Mouse (Mus musculus) heart, embryonic 13.5 days (tissue): ENCODE results near the gene Timm44. TPM values are rescaled to one million over a fixed set of nuclear protein-coding genes. Genes with fewer than 3 reads are reported as not detected.
A peak's percentile ranks its signal among the peaks of the same experiment; 100 is the strongest.

Experiments
- ATAC-seq: fragments of 200-750 bp; cut with Nextera tagmentation; 2 replicates; pipeline ENCODE4 v1.8.0; 2017; ENCODE audit warnings: moderate TSS enrichment; ENCODE audit not compliant: insufficient number of reproducible peaks, low FRiP score, low TSS enrichment; ENCODE audit errors: extremely low read depth
- H3K27ac ChIP-seq: fragments of 300-500 bp; sonication (generic); replicated peaks from 2 replicates; pipeline ENCODE4 v1.5.1; 2015; ENCODE audit warnings: moderate library complexity, mild to moderate bottlenecking, inconsistent platforms
- H3K27me3 ChIP-seq: fragments of 300-500 bp; sonication (generic); replicated peaks from 2 replicates; pipeline ENCODE4 v1.6.1; 2015; ENCODE audit warnings: mild to moderate bottlenecking, inconsistent platforms
- H3K36me3 ChIP-seq: fragments of 300-500 bp; sonication (generic); 2 replicates; pipeline ENCODE4 v1.6.1; 2015; ENCODE audit warnings: mild to moderate bottlenecking, inconsistent platforms
- H3K4me1 ChIP-seq: fragments of 300-500 bp; sonication (generic); 2 replicates; pipeline ENCODE4 v1.6.1; 2015; ENCODE audit warnings: inconsistent platforms
- H3K4me2 ChIP-seq: fragments of 300-500 bp; sonication (generic); 2 replicates; pipeline ENCODE4 v1.6.1; 2015; ENCODE audit warnings: inconsistent platforms, mild to moderate bottlenecking, moderate library complexity
- H3K4me3 ChIP-seq: fragments of 300-500 bp; sonication (generic); 2 replicates; pipeline ENCODE4 v1.5.1; 2015; ENCODE audit warnings: moderate library complexity, mild to moderate bottlenecking, inconsistent platforms
- H3K9ac ChIP-seq: fragments of 300-500 bp; sonication (generic); 2 replicates; pipeline ENCODE4 v1.6.1; 2015; ENCODE audit warnings: inconsistent platforms, mild to moderate bottlenecking, moderate library complexity
- H3K9me3 ChIP-seq: fragments of 300-500 bp; sonication (generic); 2 replicates; pipeline ENCODE4 v1.6.1; 2016; ENCODE audit warnings: inconsistent platforms
- WGBS: fragments of 180-500 bp; shearing (Covaris S2); methylation state at CpG from one replicate; pipeline ENCODE4 v1.1.7; 2015; ENCODE audit warnings: mixed read lengths; 5-methylcytosine and 5-hydroxymethylcytosine counted together
- polyA plus RNA-seq: library from polyadenylated mRNA; unstranded; fragments of >200 nt; fragmentation: Nextera tagmentation; extraction: Ambion mirVana; gene quantifications from 2 replicates; pipeline ENCODE4 v1.2.1, GENCODE M21; 2015

The Timm44 gene
- polyA plus RNA-seq, 1 experiment from 2014 or later = 54.4 TPM

DNA sequence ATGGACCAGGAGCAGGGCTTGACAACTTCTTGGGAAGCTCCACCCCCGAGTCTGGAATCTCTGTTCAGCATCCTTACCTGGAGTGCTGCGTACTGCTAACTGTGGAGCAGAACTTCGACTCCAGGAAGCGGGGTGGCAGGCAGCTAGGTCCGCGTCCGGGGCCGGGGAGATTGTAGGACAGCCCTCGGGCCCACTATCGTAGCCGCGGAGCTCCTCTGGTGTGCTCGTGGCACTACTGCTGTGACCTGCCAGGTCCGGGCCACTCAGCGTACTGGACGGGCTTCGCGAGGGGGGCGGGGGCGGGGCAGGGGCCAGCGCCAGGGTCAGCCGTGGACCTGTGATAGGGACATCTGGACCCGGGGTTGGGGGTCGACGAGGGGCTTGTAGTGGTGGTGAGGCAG is 62.9 kb downstream of the Timm44 start:
- Histone ChIP-seq H3K9ac (peak overlapping the region; percentile 71), H3K9me3 (no peaks in the 10 kb centered on the region), H3K4me2 (peak overlapping the region; percentile 82), H3K36me3 (peaks cover 3% of the 10 kb centered on the region; the same call in 1 of the 2 replicates), H3K4me3 (peak overlapping the region; percentile 51), H3K4me1 (peaks cover 37% of the 10 kb centered on the region), H3K27me3 (peaks cover 80% of the 10 kb centered on the region), H3K27ac (no peak overlapping the region)
- under 1% methylated on average over 25 of the region's 25 CpGs for WGBS
- ATAC-seq = peak; percentile 48

DNA sequence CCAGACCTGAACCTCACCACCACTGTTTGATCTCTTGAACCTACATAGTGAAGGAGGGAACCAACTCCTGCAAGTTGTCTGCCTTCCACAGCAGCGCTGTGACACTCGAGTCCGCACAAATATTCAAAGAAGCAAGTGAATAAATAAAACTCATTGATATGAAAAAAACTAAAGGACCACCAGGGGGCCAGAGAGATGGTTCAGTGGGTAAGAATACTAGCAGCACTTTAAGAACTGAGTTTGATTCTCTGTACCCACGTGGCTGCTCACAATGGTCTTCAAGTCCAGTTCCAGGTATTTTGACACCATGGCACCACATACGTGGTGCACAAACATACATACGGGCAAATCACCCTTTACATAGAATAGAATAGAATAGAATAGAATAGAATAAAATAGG is 64.6 kb downstream of the Timm44 start:
- peaks cover 3% of the 10 kb centered on the region; the same call in 1 of the 2 replicates for H3K36me3 ChIP-seq
- WGBS = 73% methylated on average over 6 of the region's 6 CpGs
- no peak overlapping the region for H3K4me2 ChIP-seq

More for the DNA sequence above, 64.6 kb downstream of the Timm44 start:
- ATAC-seq = no peak
- Histone ChIP-seq H3K4me3 (no peak overlapping the region), H3K27ac (no peak overlapping the region), H3K9me3 (no peaks in the 10 kb centered on the region), H3K27me3 (peaks cover 80% of the 10 kb centered on the region), H3K4me1 (peaks cover 34% of the 10 kb centered on the region), H3K9ac (no peak overlapping the region)

Other genes starting within 250 kb of the Timm44 start
- not detected in 2 replicates for gene Cd209f, start 170.1 kb downstream of the Timm44 start, polyA plus RNA-seq
- gene Cd209g, start 141.8 kb downstream of the Timm44 start, polyA plus RNA-seq = not detected in 2 replicates
- 14.3 and 15.3 TPM in 2 replicates for gene Evi5l, start 109.3 kb downstream of the Timm44 start, polyA plus RNA-seq
- 0.72 and 0.87 TPM in 2 replicates for gene Prr36, start 58.5 kb downstream of the Timm44 start, polyA plus RNA-seq
- gene Lrrc8e, start 49.1 kb downstream of the Timm44 start, polyA plus RNA-seq = 0.06 TPM in 1 of 2 replicates, not detected in the other
- 18.8 and 22.8 TPM in 2 replicates for gene Map2k7, start 37.2 kb downstream of the Timm44 start, polyA plus RNA-seq
- gene Gm49320, start 37.0 kb downstream of the Timm44 start, polyA plus RNA-seq = 0.52 TPM in 1 of 2 replicates, not detected in the other
- gene Tgfbr3l, start 27.7 kb downstream of the Timm44 start, polyA plus RNA-seq = 2.2 and 2.5 TPM in 2 replicates
- gene Snapc2, start 22.8 kb downstream of the Timm44 start, polyA plus RNA-seq = 39.5 and 42.8 TPM in 2 replicates
- 35.1 and 38.4 TPM in 2 replicates for gene Ctxn1, start 16.6 kb downstream of the Timm44 start, polyA plus RNA-seq
- 11.5 and 14.6 TPM in 2 replicates for gene Ccl25, start 49.3 kb upstream of the Timm44 start, polyA plus RNA-seq
- gene Elavl1, start 49.5 kb upstream of the Timm44 start, polyA plus RNA-seq = 162 and 163 TPM in 2 replicates
- 37.3 and 39.9 TPM in 2 replicates for gene Cers4, start 217.1 kb upstream of the Timm44 start, polyA plus RNA-seq